Mouse (Mus musculus): ENCODE measurements around the gene Anxa5. TPM values are rescaled to one million over a fixed set of nuclear protein-coding genes. Genes with fewer than 3 reads are reported as not detected.

Gene Anxa5
- total RNA-seq, 2 experiments from 2014 or later, result 59.6 to 78.3 TPM

Small RNA genes lying within 50 kb of the gene (microRNA-seq; reads per million reads assigned to microRNA genes)
- 0.99 to 3.0 reads per million in 2 experiments for gene Mir7009

Other genes starting within 250 kb of the Anxa5 start
- not detected for gene 1810062G17Rik, start within 50 bp of the Anxa5 start, total RNA-seq (2021)
- gene Gm11549, start 45.9 kb upstream of the Anxa5 start, total RNA-seq (2021), result 10 to 100 TPM; 34.3 to 41.5 TPM
- 10 to 100 TPM; 38.7 to 44.6 TPM for gene Exosc9, start 76.7 kb upstream of the Anxa5 start, total RNA-seq (2021)
- gene Ccna2, start 96.3 kb upstream of the Anxa5 start, total RNA-seq (2021), result 1 to 10 TPM; 1.4 to 1.7 TPM
- 10 to 100 TPM; 13.3 to 18.8 TPM for gene Bbs7, start 137.6 kb upstream of the Anxa5 start, total RNA-seq (2021)
- 10 to 100 TPM; 19.8 to 23.0 TPM for gene Trpc3, start 214.3 kb upstream of the Anxa5 start, total RNA-seq (2021)